ENCODE assay signal across 7 mouse cellular contexts in the genomic region with DNA sequence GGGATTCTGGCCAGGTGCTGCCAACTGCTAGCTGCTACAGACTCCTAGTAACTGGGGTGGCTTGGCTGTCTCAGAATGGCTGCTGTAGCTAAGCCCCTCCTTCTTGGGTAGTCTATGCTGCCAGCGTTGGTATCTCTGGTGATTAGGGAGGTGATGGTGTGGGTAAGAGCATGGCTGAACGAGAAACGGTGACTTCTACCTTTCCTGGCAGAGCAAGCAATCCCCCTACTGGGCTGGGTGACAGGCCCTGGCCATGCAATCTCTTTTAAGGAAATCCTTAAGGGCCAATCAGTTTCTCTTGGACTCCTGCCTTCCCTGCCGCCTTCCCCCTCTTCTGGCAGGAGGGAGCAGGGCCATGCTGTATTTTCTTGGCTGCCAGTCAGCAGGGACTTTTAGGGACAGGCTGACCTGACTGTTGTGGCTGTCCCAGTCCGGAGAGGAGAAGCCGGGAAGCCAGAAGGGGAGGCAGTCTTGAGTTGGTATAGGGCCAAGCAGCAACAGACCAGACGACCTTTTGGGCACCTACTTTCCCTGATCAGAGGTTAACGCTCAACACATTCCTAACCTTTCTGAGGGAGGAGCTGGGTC.
DNase-seq lines count a peak whose midpoint lies in the region; ATAC-seq and TF ChIP-seq lines count a peak whose summit lies in the region.

No protein-coding gene starts in this region.

- H3K4me3 ChIP-seq in heart, adult 2 months = peak overlapping the region; percentile 57
- H3K4me3 ChIP-seq in intestine, postnatal 0 days (ENCODE audit: low read depth, low read length) = peak overlapping the region; percentile 56
- H3K4me3 ChIP-seq in neural tube, embryonic 13.5 days = peak overlapping the region; percentile 57

- peak overlapping the region; percentile 83 for H3K9ac ChIP-seq in heart, adult 2 months (ENCODE audit: low read depth, low read length)
- 0 out of 2 replicates have a peak overlapping the region, but pooled peaks have one; percentile 7 for H3K9ac ChIP-seq in intestine, postnatal 0 days (ENCODE audit: low read depth, low read length)
- H3K9ac ChIP-seq in neural tube, embryonic 13.5 days = peak overlapping the region; percentile 80

- peak; percentile 43 for TF ChIP-seq CTCF in heart, adult 2 months (IDR thresholded peaks at IDR 0.05)
- TF ChIP-seq CTCF in intestine, postnatal 0 days (IDR thresholded peaks at IDR 0.05; ENCODE audit: low read depth) = peak; percentile 44

- H3K27ac ChIP-seq in heart, adult 2 months = peak overlapping the region; percentile 81
- H3K27ac ChIP-seq in intestine, postnatal 0 days (ENCODE audit: low read depth, low read length) = no peak overlapping the region
- no peak overlapping the region for H3K27ac ChIP-seq in neural tube, embryonic 13.5 days (replicated peaks)

- peak; percentile 48 for TF ChIP-seq EP300 in heart, adult 2 months (IDR thresholded peaks at IDR 0.05; ENCODE audit: insufficient read depth, low read depth, low read length)

- WGBS in heart, adult 2 months = 6% methylated on average over 8 of the region's 8 CpGs
- WGBS in intestine, postnatal 0 days = 38% methylated on average over 8 of the region's 8 CpGs
- WGBS in neural tube, embryonic 13.5 days = 29% methylated on average over 8 of the region's 8 CpGs

- H3K4me2 ChIP-seq in intestine, postnatal 0 days (replicated peaks; ENCODE audit: low read depth) = peak overlapping the region; percentile 93
- peak overlapping the region; percentile 98 for H3K4me2 ChIP-seq in neural tube, embryonic 13.5 days

- ATAC-seq in intestine, postnatal 0 days = no peak
- no peak for ATAC-seq in neural tube, embryonic 13.5 days (ENCODE audit: low read depth)
- ATAC-seq in activated CD4-positive, CD25-positive, alpha-beta regulatory T cell, adult 4 months = no peak

- no peak for TF ChIP-seq POLR2A in heart, adult 2 months (IDR thresholded peaks at IDR 0.05; ENCODE audit: insufficient read depth, low read depth, low read length)

- H3K36me3 ChIP-seq in heart, adult 2 months (ENCODE audit: control insufficient read depth, insufficient read depth, low read length) = no peaks in the 10 kb centered on the region
- no peaks in the 10 kb centered on the region for H3K36me3 ChIP-seq in intestine, postnatal 0 days (ENCODE audit: control insufficient read depth, insufficient read depth)
- no peaks in the 10 kb centered on the region for H3K36me3 ChIP-seq in neural tube, embryonic 13.5 days

- H3K79me2 ChIP-seq in heart, adult 2 months (replicated peaks; ENCODE audit: control insufficient read depth, insufficient read depth, low read length) = peaks cover 2% of the 10 kb centered on the region; the same call in 1 of the 2 replicates

- H3K27me3 ChIP-seq in heart, adult 2 months (ENCODE audit: control insufficient read depth, insufficient read depth, low read length) = no peaks in the 10 kb centered on the region
- peaks cover 9% of the 10 kb centered on the region for H3K27me3 ChIP-seq in intestine, postnatal 0 days (replicated peaks; ENCODE audit: control insufficient read depth, insufficient read depth, low read length)
- peaks cover 41% of the 10 kb centered on the region for H3K27me3 ChIP-seq in neural tube, embryonic 13.5 days

- intact Hi-C loops in heart, adult 2 months (cut with DNase I) = loop anchor here (2.0 to 5.0 kb wide), 3 partner anchors 33 to 101 kb away; no protein-coding TSS in a partner anchor
- intact Hi-C loops in left cerebral cortex, postnatal 36 days (cut with DNase I) = loop anchor here (2.0 kb wide), 3 partner anchors 57 to 115 kb away; no protein-coding TSS in a partner anchor

- DNase-seq in adrenal gland, postnatal 10 days = peak; percentile 77
- peak; percentile 94 for DNase-seq in cerebellum, adult 9-10 months
- peak; percentile 73 to 86 for DNase-seq in heart, adult 2 months
- DNase-seq in left cerebral cortex, postnatal 36 days (ENCODE audit: low spot score in 2 of 2) = peak; percentile 76 to 80

- H3K4me1 ChIP-seq in heart, adult 2 months (ENCODE audit: control insufficient read depth, insufficient read depth, low read length) = peaks cover 9% of the 10 kb centered on the region
- H3K4me1 ChIP-seq in intestine, postnatal 0 days (replicated peaks; ENCODE audit: control insufficient read depth, insufficient read depth, low read length) = peaks cover 2% of the 10 kb centered on the region; the same call in 1 of the 2 replicates
- peaks cover 70% of the 10 kb centered on the region for H3K4me1 ChIP-seq in neural tube, embryonic 13.5 days (replicated peaks)

- H3K9me3 ChIP-seq in intestine, postnatal 0 days (ENCODE audit: control insufficient read depth) = no peaks in the 10 kb centered on the region
- H3K9me3 ChIP-seq in neural tube, embryonic 13.5 days = no peaks in the 10 kb centered on the region

Comparison
In these comparisons a context has a peak if more than half of its experiments do, and no peak if none do; other contexts are left out.
1. H3K9ac ChIP-seq: peak in every context shown above with its lines; median percentile 83 in heart, adult 2 months; 80 in neural tube, embryonic 13.5 days; 7 in intestine, postnatal 0 days.